Mouse (Mus musculus): ENCODE data around the gene Coa7. TPM values are rescaled to one million over a fixed set of nuclear protein-coding genes. Genes with fewer than 3 reads are reported as not detected.
"Not testable (repeated sequence)": the region's sequence is repeated elsewhere in the genome, so short reads cannot be mapped to it uniquely, and the experiment has no call there.

Gene Coa7
- polyA plus RNA-seq, 1 experiment = 3.6 TPM

DNA sequence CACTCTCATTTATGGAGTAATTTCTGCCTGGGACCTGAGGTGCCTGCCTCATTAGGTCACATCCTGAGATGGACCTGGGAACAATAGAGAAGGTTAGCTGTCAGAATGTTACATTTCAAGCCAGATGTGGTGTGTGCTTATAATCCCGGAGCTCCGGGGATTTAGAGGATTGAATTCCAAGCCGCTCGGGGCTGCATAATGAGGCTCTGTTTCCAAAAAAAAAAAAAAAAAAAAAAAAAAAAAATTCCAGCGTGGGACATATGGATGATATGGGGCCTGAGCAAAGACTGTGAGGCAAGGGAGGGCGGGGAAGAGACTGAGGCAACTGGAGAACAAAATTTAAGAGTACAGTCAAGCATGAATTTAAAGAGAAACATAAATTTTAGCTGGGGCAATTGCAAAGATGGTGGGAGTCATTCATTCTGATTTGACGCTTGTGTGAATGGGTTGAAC lies 16.7 kb downstream of the Coa7 start:
- no peaks in the 10 kb centered on the region; the same call in 1 of the 2 replicates for H3K4me1 ChIP-seq (ENCODE audit: control insufficient read depth, insufficient read depth, low read length)
- no peak for TF ChIP-seq CTCF (IDR thresholded peaks at IDR 0.05; ENCODE audit: control insufficient read depth, insufficient read depth, insufficient replicate concordance, low read depth, low read length)
- TF ChIP-seq POLR2A (IDR thresholded peaks at IDR 0.05; ENCODE audit: control insufficient read depth, low read depth, low read length) = no peak

DNA sequence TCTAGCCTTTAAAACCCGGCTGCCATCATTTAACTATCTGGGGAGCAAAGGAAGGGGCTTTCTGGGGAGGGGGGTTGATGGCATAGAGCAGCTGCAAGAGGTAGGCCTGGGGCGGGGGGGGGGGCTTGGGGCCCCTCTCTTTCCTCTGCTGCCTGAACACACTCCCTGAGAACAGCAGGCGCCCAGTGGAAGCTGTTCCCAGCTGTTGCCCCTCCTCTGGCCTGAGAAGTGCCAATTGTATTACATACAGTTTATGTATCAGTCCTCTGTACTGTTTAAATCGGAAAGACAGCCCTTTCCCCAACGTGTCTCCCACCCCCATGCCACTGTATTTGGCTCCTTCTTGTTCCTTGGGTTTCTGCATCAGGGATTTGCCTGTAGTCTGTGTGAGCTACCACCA lies 17.9 kb downstream of the Coa7 start:
- H3K4me1 ChIP-seq (ENCODE audit: control insufficient read depth, insufficient read depth, low read length) = no peaks in the 10 kb centered on the region; the same call in 1 of the 2 replicates
- no peak overlapping the region for H3K4me3 ChIP-seq (ENCODE audit: control insufficient read depth, low read depth, low read length)
- H3K27ac ChIP-seq (ENCODE audit: control insufficient read depth, insufficient read depth, low read depth, low read length) = no peak overlapping the region
- no peaks in the 10 kb centered on the region for H3K27me3 ChIP-seq (ENCODE audit: control insufficient read depth, insufficient read depth, low read length)
- no peaks in the 10 kb centered on the region for H3K36me3 ChIP-seq (ENCODE audit: control insufficient read depth, insufficient read depth, low read length)
- TF ChIP-seq CTCF (IDR thresholded peaks at IDR 0.05; ENCODE audit: control insufficient read depth, insufficient read depth, insufficient replicate concordance, low read depth, low read length) = no peak
- TF ChIP-seq POLR2A (IDR thresholded peaks at IDR 0.05; ENCODE audit: control insufficient read depth, low read depth, low read length) = no peak

More for the DNA sequence above, 16.7 kb downstream of the Coa7 start:
- no peak overlapping the region for H3K4me3 ChIP-seq (ENCODE audit: control insufficient read depth, low read depth, low read length)
- no peaks in the 10 kb centered on the region for H3K36me3 ChIP-seq (ENCODE audit: control insufficient read depth, insufficient read depth, low read length)
- H3K27me3 ChIP-seq (ENCODE audit: control insufficient read depth, insufficient read depth, low read length) = no peaks in the 10 kb centered on the region
- no peak overlapping the region for H3K27ac ChIP-seq (ENCODE audit: control insufficient read depth, insufficient read depth, low read depth, low read length)

DNA sequence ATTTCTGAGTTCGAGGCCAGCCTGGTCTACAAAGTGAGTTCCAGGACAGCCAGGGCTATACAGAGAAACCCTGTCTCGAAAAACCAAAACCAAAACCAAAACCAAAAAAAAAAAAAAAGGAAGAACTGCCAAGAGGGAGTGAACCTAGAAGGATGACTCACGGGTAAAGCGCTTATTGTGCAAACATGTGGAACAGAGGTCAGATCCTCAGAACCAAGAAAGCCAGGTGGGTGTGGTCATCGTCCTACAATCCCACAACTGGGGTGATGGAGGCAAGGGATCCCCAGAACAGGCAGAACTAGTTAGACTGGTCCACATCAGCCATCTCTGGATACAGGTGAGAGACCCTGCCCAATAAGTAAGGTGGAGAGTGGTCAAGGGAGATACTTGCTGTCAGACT lies 19.2 kb downstream of the Coa7 start:
- Histone ChIP-seq H3K27ac (ENCODE audit: control insufficient read depth, insufficient read depth, low read depth, low read length) (no peak overlapping the region), H3K4me3 (ENCODE audit: control insufficient read depth, low read depth, low read length) (no peak overlapping the region), H3K36me3 (ENCODE audit: control insufficient read depth, insufficient read depth, low read length) (no peaks in the 10 kb centered on the region), H3K27me3 (ENCODE audit: control insufficient read depth, insufficient read depth, low read length) (no peaks in the 10 kb centered on the region), H3K4me1 (ENCODE audit: control insufficient read depth, insufficient read depth, low read length) (no peaks in the 10 kb centered on the region; the same call in 1 of the 2 replicates)
- no peak for TF ChIP-seq CTCF (IDR thresholded peaks at IDR 0.05; ENCODE audit: control insufficient read depth, insufficient read depth, insufficient replicate concordance, low read depth, low read length)
- no peak for TF ChIP-seq POLR2A (IDR thresholded peaks at IDR 0.05; ENCODE audit: control insufficient read depth, low read depth, low read length)

DNA sequence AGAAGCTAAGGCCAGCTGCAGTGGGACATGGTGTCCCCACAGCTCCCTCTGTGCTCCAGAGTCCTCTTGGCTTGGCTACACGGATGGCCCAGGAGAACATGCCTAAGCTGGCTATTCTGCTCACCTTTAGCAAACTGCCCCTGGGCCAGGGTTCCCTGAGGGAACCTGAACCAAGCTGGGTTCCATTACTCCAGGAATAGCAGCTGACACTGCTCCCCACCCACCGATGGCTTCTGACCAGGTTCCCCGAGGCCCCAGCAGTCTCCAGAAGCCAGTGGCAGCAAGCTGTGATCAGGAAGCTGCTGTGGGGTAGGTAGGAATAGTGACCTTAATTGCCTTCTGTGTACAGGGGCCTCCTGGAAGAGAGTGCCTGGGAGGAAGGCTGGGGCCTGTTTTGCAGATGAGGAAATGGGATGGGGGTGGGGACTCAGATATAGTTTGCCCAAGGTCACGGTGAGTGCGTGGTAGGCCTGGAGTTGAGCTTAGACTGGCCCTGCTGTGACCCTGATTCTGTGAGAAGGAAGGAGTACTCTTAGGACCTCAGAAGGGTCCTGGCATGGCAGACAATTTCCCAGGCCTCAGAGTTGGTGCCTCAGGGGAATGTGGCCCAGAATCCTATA lies 20.4 kb downstream of the Coa7 start:
- H3K4me1 ChIP-seq (ENCODE audit: control insufficient read depth, insufficient read depth, low read length) = no peaks in the 10 kb centered on the region; the same call in 1 of the 2 replicates
- no peaks in the 10 kb centered on the region for H3K27me3 ChIP-seq (ENCODE audit: control insufficient read depth, insufficient read depth, low read length)
- no peak overlapping the region for H3K4me3 ChIP-seq (ENCODE audit: control insufficient read depth, low read depth, low read length)
- no peak overlapping the region for H3K27ac ChIP-seq (ENCODE audit: control insufficient read depth, insufficient read depth, low read depth, low read length)
- H3K36me3 ChIP-seq (ENCODE audit: control insufficient read depth, insufficient read depth, low read length) = no peaks in the 10 kb centered on the region
- no peak for TF ChIP-seq CTCF (IDR thresholded peaks at IDR 0.05; ENCODE audit: control insufficient read depth, insufficient read depth, insufficient replicate concordance, low read depth, low read length)
- no peak for TF ChIP-seq POLR2A (IDR thresholded peaks at IDR 0.05; ENCODE audit: control insufficient read depth, low read depth, low read length)

DNA sequence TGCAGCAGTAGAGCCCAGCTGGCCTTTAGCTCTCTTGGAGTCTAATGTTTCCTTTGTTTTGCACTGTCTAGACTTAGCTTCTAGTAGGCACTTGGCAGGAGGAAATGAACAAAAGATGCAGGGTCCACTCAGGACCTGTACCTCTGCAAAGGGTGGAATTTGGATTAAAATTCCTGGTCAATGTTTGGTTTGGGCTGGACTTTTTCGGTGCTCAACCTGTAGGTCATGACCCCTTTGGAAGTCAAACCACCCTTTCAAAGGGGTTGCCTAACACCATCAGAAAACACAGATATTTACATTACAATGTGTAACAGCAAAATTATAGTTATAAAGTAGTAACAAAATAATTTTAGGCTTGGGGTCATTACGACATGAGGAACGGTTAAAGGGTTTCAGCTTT lies 21.1 kb downstream of the Coa7 start:
- Histone ChIP-seq H3K4me1 (ENCODE audit: control insufficient read depth, insufficient read depth, low read length) (no peaks in the 10 kb centered on the region; the same call in 1 of the 2 replicates), H3K27me3 (ENCODE audit: control insufficient read depth, insufficient read depth, low read length) (no peaks in the 10 kb centered on the region), H3K36me3 (ENCODE audit: control insufficient read depth, insufficient read depth, low read length) (no peaks in the 10 kb centered on the region), H3K27ac (ENCODE audit: control insufficient read depth, insufficient read depth, low read depth, low read length) (no peak overlapping the region), H3K4me3 (ENCODE audit: control insufficient read depth, low read depth, low read length) (no peak overlapping the region)
- TF ChIP-seq POLR2A (IDR thresholded peaks at IDR 0.05; ENCODE audit: control insufficient read depth, low read depth, low read length) = no peak
- no peak for TF ChIP-seq CTCF (IDR thresholded peaks at IDR 0.05; ENCODE audit: control insufficient read depth, insufficient read depth, insufficient replicate concordance, low read depth, low read length)

DNA sequence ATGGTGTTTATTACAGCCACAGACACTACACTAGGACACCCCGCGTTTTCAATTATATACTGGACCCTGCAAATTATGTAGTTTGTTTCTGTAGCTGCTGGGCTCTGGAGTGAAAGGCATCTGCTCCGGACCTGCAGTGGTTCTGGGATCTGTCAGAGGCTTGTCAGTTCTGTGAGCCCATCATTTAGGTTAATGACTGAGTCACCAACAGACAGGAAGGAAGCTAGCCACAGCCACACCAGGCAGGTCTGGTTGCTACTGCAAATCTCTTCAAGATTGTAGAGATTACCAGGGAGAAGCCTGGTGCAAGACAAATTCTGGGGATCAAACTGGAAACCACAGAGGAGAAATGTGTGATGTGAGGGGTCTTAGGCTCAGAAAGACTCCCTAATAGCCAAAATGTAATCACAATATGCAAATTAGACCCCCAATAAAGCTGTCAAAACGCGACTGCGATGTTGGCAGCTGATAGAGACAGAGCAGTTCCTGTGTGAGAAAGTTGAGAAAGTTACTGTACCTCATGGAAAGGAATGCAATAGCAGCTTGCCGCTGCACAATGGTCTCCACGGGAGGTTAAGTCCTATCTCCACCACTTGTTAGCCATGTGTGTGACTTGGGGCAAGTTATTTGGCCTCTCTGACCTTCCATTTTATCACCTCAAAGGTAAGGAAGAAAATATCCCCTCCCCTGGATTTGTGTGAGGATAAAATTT lies 22.1 kb downstream of the Coa7 start:
- Histone ChIP-seq H3K27me3 (ENCODE audit: control insufficient read depth, insufficient read depth, low read length) (no peaks in the 10 kb centered on the region), H3K4me3 (ENCODE audit: control insufficient read depth, low read depth, low read length) (no peak overlapping the region), H3K4me1 (ENCODE audit: control insufficient read depth, insufficient read depth, low read length) (no peaks in the 10 kb centered on the region; the same call in 1 of the 2 replicates), H3K36me3 (ENCODE audit: control insufficient read depth, insufficient read depth, low read length) (no peaks in the 10 kb centered on the region), H3K27ac (ENCODE audit: control insufficient read depth, insufficient read depth, low read depth, low read length) (no peak overlapping the region)
- TF ChIP-seq CTCF (IDR thresholded peaks at IDR 0.05; ENCODE audit: control insufficient read depth, insufficient read depth, insufficient replicate concordance, low read depth, low read length) (no peak), POLR2A (IDR thresholded peaks at IDR 0.05; ENCODE audit: control insufficient read depth, low read depth, low read length) (no peak)

DNA sequence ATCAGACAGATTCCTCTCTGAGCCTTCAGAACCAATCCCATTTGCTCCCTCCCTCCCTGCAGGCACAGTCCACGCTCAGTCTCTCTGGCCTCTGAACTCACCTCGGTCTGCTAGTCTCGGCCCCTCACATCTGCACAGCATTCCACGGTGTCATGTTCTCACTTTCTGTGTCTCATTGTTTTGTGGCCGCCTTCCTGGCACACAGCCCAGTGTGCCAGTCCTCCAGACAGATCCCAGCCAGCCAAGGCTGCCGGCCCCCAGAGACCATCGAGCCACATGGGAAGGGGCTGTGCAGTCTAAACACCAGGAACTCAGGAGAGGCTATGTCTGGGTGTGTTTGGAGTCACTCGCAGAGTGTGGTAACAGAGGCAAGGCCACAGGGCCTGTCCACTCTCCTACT lies 22.9 kb downstream of the Coa7 start:
- H3K36me3 ChIP-seq (ENCODE audit: control insufficient read depth, insufficient read depth, low read length) = no peaks in the 10 kb centered on the region
- no peaks in the 10 kb centered on the region; the same call in 1 of the 2 replicates for H3K4me1 ChIP-seq (ENCODE audit: control insufficient read depth, insufficient read depth, low read length)
- TF ChIP-seq CTCF (IDR thresholded peaks at IDR 0.05; ENCODE audit: control insufficient read depth, insufficient read depth, insufficient replicate concordance, low read depth, low read length) (no peak), POLR2A (IDR thresholded peaks at IDR 0.05; ENCODE audit: control insufficient read depth, low read depth, low read length) (no peak)
- H3K27ac ChIP-seq (ENCODE audit: control insufficient read depth, insufficient read depth, low read depth, low read length) = no peak overlapping the region
- H3K4me3 ChIP-seq (ENCODE audit: control insufficient read depth, low read depth, low read length) = no peak overlapping the region
- no peaks in the 10 kb centered on the region for H3K27me3 ChIP-seq (ENCODE audit: control insufficient read depth, insufficient read depth, low read length)

DNA sequence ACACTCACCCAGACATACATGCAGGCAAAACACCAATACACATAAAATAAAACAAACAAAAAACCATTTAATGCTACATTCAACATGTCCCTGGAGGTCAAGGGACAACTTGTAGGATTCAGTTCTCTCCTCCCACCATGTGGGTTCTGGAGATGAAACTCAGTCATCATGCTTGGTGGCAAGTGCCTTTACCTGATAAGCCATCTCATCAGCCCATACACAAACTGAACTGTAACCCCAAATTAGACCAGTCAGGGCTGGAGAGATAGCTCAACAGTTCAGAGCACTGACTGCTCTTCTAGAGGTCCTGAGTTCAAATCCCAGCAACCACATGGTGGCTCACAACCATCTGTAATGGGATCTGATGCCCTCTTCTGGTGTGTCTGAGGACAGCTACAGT lies 25.7 kb downstream of the Coa7 start:
- not testable (repeated sequence) for H3K27me3 ChIP-seq (ENCODE audit: control insufficient read depth, insufficient read depth, low read length); H3K4me3 ChIP-seq (ENCODE audit: control insufficient read depth, low read depth, low read length); H3K27ac ChIP-seq (ENCODE audit: control insufficient read depth, insufficient read depth, low read depth, low read length); H3K36me3 ChIP-seq (ENCODE audit: control insufficient read depth, insufficient read depth, low read length); H3K4me1 ChIP-seq (ENCODE audit: control insufficient read depth, insufficient read depth, low read length)
